Mouse (Mus musculus) hindlimb bud, embryonic 11.5 days (tissue): ENCODE results near the gene Ppp5c.
"Not testable (repeated sequence)": the region's sequence is repeated elsewhere in the genome, so short reads cannot be mapped to it uniquely, and the experiment has no call there.

Experiments used
- DNase-seq: peaks from one replicate; pipeline ENCODE4 v3.0.0-alpha.2; 2012; ENCODE audit warnings: low read depth, low spot score; ENCODE audit errors: extremely low spot score

The Ppp5c gene

DNA sequence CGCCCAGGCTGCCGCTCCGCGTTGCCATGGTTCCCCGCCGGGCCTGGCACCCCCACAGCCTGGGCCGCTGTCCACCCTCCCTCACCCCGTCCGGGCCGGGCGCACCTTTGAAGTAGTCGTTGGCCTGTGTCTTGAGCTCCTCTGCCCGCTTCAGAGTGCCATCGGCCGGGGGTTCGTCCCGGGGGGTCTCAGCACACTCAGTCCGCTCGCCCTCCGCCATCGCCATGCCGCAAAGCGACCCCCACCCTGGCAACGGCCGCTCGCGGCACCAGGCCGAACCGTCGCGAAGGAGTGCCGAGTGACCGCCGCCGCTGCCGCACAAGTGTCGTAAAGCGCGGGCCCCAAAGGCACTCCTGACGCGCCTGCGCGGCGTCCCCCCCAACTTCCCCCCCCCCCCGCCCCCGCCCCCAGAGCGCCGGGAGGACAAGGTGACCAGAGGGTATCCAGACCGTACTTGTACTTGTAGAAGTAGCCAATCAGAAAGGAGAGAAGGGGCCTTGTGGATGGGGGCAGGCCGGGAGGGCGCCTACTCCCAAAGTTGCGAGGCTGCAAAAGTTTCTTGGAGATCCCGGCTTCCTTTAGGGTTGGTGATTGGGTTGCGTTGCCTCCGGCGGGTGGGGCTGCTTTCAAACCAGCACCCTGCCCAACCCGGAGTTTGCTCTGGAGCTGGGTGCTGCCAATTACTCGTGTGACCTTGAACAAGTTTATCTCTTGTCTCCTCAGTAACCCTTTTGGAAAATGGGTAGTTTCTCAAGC, at the start of gene Ppp5c:
Ppp5c (minus strand) TSS at position 337 of the 756 bp plus-strand sequence.
- DNase-seq = peak; percentile 20

GRCm38 (mm10) chr7:17076542-17076941, 48.8 kb upstream of the Ppp5c start:
- DNase-seq = no peak

DNA sequence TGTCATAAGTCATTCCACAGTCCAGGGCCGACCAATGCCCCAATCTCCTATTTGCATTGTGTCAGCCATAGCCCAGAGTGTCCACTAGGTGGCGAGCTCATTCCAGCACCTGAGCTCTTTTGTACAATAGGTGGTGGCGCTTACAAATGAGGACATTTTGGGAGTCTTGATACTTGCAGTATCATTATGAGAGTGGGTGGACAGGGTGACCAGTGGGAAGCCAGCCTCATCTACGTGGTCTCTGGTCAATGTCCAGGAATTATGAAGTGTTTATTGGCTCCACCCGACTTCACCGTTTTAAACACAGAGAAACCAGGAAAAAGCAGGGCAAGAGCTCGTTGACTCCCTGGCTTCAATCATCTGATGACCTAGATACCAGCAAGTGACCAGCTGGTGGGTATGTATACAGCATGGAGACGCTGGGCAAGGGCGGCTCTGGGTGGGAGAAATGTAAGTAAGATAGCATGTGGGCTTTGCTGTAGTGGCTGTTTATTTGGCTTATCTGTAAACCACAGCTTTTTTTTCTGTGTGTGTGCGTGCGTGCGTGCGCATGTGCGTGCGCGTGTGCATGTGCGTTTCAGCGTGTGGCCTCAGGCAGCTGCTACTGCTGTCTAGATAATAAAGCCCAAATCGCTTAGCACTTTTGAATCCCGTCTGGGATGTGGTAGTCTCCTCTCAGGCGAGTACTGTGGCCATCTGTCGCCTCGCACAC, 46.3 kb upstream of the Ppp5c start, which contains the start of gene Psg16:
Psg16 (plus strand) TSS at position 137 of the 712 bp plus-strand sequence.
- no peak for DNase-seq

GRCm38 (mm10) chr7:17073513-17073903, 45.8 kb upstream of the Ppp5c start:
- no peak for DNase-seq

DNA sequence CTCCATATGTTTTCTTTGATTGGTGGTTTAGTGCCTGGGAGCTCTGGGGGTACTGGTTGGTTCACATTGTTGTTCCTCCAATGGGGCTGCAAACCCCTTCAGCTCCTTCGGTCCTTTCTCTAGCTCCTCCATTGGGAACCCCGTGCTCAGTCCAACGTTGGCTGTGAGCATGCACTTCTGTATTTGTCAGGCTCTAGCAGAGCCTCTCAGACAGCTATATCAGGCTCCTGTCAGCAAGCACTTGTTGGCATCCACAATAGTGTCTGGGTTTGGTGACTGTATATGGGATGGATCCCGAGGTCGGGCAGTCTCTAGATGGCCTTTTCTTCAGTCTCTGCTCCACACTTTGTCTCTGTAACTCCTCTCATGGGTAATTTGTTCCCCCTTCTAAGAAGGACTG, 39.9 kb upstream of the Ppp5c start:
- DNase-seq = not testable (repeated sequence)

GRCm38 (mm10) chr7:17067000-17067399, 39.3 kb upstream of the Ppp5c start:
- no peak for DNase-seq

DNA sequence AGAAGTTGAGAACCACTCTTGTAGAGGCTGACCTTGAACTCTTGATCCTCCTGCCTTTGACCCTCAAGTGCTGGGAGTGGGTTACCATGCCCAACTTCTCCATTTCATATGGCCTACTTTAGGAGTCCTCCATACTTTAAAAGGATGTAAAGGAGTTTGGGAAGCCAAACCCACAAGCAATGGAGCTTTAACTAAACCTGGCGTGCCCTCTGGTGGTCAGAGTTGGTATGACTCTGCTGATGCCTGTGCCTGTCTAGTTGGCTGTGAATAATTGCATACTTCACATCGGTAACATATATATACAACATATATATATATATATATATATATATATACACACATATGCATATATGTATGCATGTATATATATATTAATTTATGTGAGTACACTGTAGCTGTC, 38.7 kb upstream of the Ppp5c start:
- no peak for DNase-seq

GRCm38 (mm10) chr7:17065620-17066019, 37.9 kb upstream of the Ppp5c start:
- DNase-seq = no peak

- no peak for DNase-seq
Measured at GRCm38 (mm10) chr7:17062845-17063244, 35.1 kb upstream of the Ppp5c start.

DNA sequence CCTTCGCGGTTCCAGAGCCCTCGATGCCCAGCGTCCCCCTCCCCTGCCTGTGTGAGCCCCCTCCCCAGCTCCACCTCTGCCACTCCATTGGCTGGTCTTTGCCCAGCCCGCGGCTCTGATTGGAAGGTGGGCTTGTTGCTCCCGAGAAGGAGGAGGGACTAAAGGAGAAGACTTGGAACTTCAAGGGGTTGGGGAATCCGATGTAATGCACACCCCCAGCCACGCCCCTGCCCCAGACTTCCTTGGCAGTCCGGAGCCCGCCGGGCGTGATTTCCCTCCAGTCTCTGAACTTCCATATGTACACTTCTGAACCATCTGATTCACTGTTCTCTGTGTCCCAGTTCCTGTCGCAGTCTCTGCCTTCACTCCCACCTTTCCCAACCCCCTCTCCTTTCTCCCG, 34.7 kb upstream of the Ppp5c start, which contains the start of gene Hif3a:
Hif3a (minus strand) TSS at position 39 of the 400 bp plus-strand sequence.
- no peak for DNase-seq

DNA sequence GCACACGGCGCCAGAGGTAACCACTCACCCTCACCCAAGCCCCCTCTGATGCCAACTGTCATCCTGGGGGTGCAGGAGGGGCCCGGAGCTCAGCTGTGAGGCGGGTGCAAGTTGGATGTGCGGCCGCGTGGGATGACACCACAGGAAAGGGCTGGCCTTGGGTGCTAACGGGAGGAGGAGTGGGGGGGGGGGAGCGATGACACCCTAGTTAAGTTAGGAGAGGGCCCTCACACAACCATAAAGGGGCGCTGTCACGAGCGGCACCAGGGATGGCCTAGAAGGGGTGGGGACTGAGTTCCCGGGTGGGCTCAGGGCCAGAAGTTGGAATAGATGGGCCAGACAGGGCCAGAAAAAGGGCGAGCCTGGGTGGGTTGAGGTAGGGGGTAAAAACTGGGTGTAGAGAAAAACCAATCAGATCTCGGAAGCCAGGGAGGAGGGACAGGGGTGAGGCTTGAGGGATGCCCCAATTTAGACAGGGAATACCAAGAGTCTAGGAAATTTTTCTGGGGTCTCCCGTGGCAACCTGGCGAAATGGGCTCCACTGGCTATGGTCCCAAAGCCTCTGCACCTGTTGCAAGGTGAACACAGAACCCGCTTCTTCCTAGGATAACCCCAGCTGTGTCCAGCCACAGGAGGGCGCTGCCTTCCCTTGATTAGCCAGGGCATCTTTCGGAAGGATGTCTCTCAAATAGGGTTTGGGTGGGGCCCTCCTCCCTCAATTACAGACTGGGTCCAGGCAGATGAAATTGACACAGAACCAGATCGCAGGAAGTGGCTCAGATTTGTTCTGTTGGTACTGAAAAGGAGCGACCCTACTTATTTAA, 33.3 kb upstream of the Ppp5c start:
- DNase-seq = no peak

DNA sequence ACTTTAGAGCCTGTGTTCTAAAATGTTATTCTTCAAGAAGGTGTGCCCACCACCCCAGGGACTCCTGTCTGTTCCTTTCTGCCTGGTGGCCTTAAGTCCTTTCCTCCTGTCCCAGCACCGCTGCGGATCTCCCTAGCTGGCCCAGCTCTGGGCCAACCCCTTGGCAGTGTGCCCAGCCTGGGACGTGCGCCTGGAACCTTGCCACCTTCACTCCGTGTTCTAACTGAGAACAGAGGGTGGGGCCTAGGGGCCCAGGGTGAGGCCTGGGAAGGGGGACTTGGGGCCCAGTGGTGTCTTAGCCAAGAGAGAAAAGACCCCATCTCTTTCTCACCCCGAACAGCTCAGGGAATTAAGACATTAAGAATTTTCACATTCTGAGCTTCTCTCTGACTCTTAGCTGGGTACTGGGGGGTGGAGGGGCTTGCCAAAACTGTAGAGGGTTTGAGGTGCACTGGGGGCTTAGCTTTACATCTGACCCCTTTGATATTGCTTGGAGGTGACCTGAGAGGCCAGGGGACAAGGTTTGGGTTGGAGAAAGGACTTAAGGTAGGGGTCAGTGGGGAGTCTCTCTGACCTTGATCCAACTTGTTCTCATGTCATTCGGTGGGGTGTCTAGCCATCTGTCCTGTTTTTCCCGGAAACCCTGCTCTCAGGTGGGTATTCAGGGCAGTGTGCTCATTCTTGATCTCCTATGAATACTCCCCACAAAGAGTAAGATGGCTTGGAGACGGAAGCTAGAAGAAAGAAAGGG, 32.5 kb upstream of the Ppp5c start:
- DNase-seq = no peak

DNA sequence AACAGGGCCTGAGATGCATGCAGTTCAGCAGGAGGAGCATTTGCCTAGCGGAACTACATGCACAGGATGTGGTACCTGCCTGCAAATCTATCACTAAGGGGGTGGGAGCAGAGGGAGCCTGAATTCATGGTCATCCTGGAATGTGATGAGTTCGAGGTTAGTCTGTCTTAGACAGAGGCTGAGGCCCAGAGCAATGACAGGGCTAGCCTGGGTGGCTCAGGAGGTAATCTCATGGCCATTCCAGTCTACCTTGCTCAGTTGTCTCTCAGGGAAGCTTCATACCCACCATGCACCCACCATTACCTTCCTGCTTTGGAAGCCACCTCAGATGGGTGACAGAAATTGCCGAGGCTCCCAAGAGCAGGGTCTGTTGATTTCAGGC, 31.7 kb upstream of the Ppp5c start:
- DNase-seq = no peak

GRCm38 (mm10) chr7:17058816-17059462, 31.2 kb upstream of the Ppp5c start:
- DNase-seq = no peak

DNA sequence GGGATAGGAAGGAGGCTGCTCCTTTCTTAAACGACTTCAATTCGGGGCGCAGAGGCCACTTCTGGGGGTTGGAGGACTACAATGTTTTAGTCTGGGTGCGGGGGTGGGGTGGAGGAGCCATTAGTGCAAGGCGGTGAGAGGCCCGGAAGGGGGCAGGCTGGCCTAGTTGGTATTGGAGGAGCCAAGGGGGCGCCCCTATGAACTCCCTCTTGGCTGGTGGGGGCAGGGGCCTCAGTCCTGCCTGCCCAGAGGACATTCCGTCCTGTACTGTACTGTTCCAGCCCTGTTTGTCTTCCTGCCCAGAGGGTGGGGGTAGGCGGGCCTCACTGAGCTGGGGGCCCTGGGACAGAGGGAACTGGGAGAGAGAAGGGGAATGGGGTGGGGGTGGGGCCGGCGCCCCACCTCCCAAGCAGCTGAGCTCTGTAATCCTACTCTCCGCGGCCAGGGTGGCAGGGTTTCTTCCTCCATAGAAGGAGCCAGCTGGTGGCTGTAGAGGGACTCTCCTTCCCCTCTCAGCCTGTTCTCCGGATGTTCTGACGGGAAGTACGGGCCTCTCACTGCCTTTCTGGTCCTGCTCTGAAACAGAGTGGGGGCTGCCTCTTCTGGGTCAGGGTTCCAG, 30.5 kb upstream of the Ppp5c start:
- DNase-seq = no peak

GRCm38 (mm10) chr7:17056601-17057523, 29.1 kb upstream of the Ppp5c start:
- DNase-seq = no peak

DNA sequence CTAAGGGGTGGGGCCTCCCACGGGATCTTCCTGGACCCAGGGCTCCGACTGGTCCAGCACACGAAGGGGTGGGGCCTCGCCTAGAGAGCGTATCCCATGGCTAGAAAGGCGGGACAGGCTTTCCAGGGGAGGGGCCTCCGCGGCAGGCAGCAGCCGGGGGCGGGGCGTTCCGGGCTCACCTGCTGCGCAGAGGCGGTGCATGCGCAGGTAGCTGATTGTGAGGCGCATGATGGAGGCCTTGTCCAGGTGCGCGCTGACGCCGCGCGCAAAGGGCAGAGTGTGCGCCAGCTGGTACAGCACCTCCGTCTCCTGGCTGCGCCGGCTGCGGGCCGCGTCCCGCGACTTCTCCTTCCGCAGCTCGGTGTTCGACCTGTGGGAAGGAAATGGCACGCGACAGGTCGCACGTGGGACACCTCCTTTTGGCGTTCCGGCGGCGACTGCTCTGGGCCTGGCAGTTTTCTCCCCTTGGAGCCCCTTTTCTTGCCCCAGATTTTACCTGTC, 28.4 kb upstream of the Ppp5c start:
- DNase-seq = no peak

- no peak for DNase-seq
Measured at GRCm38 (mm10) chr7:17055287-17055946, 27.7 kb upstream of the Ppp5c start.
